Mouse (Mus musculus) T-helper 17 cell (primary cell): ENCODE results near the gene Tgfbrap1.

Source experiments
- in situ Hi-C, 2 experiments: fragments of 300-600 bp; cut with MboI, MseI; formaldehyde crosslinking; loops; 1 replicate in 1 of 2; 2 replicates in 1 of 2; pipeline ENCODE4 v1.15.1; 2025; ENCODE audit warnings: high pct_unique_total_duplicates in 2 of 2

The Tgfbrap1 gene

GRCm38 (mm10) chr1:43117435-43117834 lies 19.0 kb upstream of the Tgfbrap1 start:
- in situ Hi-C loops, result no loop called here

GRCm38 (mm10) chr1:43112882-43113281 lies 14.4 kb upstream of the Tgfbrap1 start:
- in situ Hi-C loops, result loop anchor here in 1 of 2 experiments (5.0 kb wide), 1 partner anchor 206 kb away; no protein-coding TSS in a partner anchor

GRCm38 (mm10) chr1:43110556-43110955 lies 12.1 kb upstream of the Tgfbrap1 start:
- in situ Hi-C loops, result loop anchor here in 1 of 2 experiments (5.0 kb wide), 1 partner anchor 203 kb away; no protein-coding TSS in a partner anchor

GRCm38 (mm10) chr1:43108729-43109128 lies 10.3 kb upstream of the Tgfbrap1 start:
- in situ Hi-C loops, result loop anchor here in 1 of 2 experiments (5.0 kb wide), 1 partner anchor 191 kb away; no protein-coding TSS in a partner anchor

- in situ Hi-C loops, result no loop called here
These were observed 4.2 kb downstream of the Tgfbrap1 start for GRCm38 (mm10) chr1:43094206-43094605.

- in situ Hi-C loops, result no loop called here
These were observed 6.1 kb downstream of the Tgfbrap1 start for GRCm38 (mm10) chr1:43092056-43093015.

- in situ Hi-C loops, result no loop called here
These were observed 7.0 kb downstream of the Tgfbrap1 start for GRCm38 (mm10) chr1:43091306-43092055.

GRCm38 (mm10) chr1:43090418-43090817 lies 8.0 kb downstream of the Tgfbrap1 start:
- in situ Hi-C loops, result no loop called here

GRCm38 (mm10) chr1:43082946-43083345 lies 15.5 kb downstream of the Tgfbrap1 start:
- in situ Hi-C loops, result no loop called here

GRCm38 (mm10) chr1:43078124-43078523 lies 20.3 kb downstream of the Tgfbrap1 start:
- in situ Hi-C loops, result no loop called here

GRCm38 (mm10) chr1:43074791-43075190 lies 23.6 kb downstream of the Tgfbrap1 start:
- in situ Hi-C loops, result no loop called here

- in situ Hi-C loops, result no loop called here
These were observed 25.9 kb downstream of the Tgfbrap1 start for GRCm38 (mm10) chr1:43072561-43072960.

- in situ Hi-C loops, result no loop called here
These were observed 26.4 kb downstream of the Tgfbrap1 start for GRCm38 (mm10) chr1:43072028-43072427.

GRCm38 (mm10) chr1:43070726-43071125 lies 27.7 kb downstream of the Tgfbrap1 start:
- in situ Hi-C loops, result no loop called here

- in situ Hi-C loops, result no loop called here
These were observed 30.9 kb downstream of the Tgfbrap1 start for GRCm38 (mm10) chr1:43067551-43067950.

- in situ Hi-C loops, result no loop called here
These were observed 31.9 kb downstream of the Tgfbrap1 start for GRCm38 (mm10) chr1:43066573-43066972.

GRCm38 (mm10) chr1:43065615-43066310 lies 32.7 kb downstream of the Tgfbrap1 start:
- in situ Hi-C loops, result no loop called here

GRCm38 (mm10) chr1:43051903-43052302 lies 46.5 kb downstream of the Tgfbrap1 start:
- in situ Hi-C loops, result no loop called here

- in situ Hi-C loops, result no loop called here
These were observed 50.6 kb downstream of the Tgfbrap1 start for GRCm38 (mm10) chr1:43047811-43048210.

GRCm38 (mm10) chr1:43046990-43047389 lies 51.4 kb downstream of the Tgfbrap1 start:
- in situ Hi-C loops, result no loop called here

GRCm38 (mm10) chr1:43045204-43045982 lies 53.0 kb downstream of the Tgfbrap1 start:
- in situ Hi-C loops, result no loop called here
